Mouse (Mus musculus): ENCODE results near the gene Myocos.
"Not testable (repeated sequence)": the region's sequence is repeated elsewhere in the genome, so short reads cannot be mapped to it uniquely, and the experiment has no call there.

Myocos gene

DNA sequence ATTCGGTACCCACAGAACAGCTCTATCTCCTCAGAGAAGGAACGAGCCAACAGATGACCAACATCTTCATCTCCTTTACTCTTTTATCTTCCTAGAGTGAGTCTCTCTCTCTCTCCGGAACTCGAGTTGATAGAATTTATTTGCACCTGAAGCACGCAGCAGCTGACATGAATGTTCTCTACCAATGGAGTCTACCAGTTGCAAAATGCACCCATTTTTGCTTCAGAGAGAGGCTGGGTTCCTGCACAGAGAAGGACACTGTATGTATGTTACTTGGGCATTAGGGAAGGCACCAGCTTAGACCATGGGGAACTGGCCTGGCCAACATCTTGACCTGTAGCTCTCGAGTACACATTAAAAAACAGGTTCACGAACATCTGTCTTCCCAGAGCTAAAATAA, at the start of gene Myocos:
TSS of gene Myocos (minus strand) at position 101 of the 400 bp plus-strand sequence.
- no peak for DNase-seq

DNA sequence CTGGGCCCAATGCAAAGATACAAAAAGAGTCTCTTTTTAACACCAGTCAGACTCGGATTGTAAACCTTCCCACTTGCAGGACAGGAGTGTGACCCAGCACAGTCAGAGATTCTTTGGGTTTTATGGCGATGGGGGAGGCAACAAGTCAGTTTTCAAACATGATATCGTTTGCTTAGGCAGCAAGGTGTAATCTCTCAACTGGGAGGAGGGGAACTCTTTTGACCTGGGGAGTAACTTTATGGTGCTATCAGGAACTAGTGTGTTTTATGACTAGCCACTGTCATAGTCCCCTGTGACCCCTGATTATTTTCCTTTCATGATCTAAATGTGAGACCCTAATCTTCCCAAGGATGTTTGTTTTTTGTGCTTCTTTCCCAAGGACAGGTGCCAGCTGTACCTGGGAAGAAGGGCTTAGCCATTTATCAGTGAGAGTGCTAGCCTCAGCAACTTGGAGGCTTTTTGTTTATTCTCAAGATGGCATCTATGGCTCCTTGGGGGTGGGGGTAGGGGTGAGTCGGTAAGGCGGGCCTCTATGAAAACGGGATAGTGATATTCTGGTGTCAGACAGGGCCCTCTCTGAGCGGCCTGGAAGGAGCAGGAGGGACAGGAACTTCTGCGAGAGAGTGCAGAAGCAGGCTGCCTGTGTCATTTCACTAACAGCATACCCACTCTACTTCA, 42.5 kb upstream of the Myocos start:
- no peak for DNase-seq

- DNase-seq: no peak
Measured at GRCm38 (mm10) chr1:162697866-162698265, 39.8 kb upstream of the Myocos start.

- no peak for DNase-seq
Measured at GRCm38 (mm10) chr1:162693721-162694120, 35.7 kb upstream of the Myocos start.

DNA sequence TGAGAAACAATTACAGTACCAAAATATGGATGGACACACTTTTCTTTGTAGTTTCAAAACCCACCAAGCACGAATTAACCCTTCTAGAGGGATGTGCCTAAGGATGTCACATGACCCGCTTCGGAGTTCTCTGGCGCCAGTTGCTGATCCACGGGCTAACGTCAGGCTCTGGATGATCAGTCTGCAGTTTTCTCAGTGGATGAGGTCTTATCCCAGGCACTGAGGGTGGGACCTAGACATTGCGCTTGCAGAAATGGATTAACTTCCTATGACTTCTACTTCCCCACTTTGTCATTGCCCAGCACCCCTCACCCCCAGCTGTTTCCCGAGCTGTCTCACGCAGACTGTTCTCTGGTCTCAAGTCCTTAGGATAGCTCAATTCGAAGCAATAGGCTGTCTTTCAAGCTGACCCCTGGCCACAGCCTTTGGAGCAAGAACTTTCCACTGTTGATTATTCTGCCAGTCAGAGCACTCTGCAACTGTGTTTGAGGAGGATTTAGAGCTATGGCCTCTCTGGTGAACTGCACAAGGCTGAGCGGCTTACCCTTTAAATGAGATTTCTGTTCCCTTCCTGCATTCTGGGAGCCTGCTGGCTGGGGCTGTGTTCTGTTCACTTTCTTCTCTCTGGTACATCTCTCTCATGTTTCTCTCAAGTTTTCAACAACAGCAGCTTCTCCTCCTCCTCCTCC, 7.6 kb upstream of the Myocos start:
- peak; percentile 21 for DNase-seq

GRCm38 (mm10) chr1:162664826-162665475, 6.9 kb upstream of the Myocos start:
- DNase-seq: peak; percentile 90

DNA sequence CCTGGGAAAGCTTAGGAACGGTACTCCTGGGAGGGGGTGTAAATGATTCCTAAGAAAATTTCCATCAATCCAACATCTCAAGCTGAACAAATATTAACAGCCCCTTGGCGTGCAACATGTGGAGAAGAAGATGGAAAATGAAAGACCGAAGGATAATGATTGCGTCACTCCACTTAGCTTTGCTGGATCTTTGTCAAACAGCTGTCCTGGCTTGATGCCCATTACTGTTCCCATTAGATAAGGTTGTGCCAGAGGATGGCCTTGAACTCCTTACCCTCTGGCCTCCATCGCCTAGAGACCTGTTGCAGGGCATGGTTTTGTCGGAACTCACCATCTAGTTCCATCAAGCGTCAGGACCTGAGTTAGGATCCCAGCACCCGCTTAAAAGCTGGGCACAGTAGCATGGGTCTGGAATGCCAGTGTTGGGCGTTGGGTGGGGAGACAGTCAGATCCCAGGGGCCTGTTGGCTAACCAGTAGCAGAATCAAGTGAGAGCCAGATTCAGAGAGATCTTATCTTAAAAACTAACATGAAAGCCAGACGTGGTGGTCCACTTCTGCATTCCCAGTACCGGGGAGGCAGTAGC, 2.3 kb upstream of the Myocos start:
- no peak for DNase-seq

- DNase-seq: no peak
Measured at GRCm38 (mm10) chr1:162648416-162648815, 9.6 kb downstream of the Myocos start.

DNA sequence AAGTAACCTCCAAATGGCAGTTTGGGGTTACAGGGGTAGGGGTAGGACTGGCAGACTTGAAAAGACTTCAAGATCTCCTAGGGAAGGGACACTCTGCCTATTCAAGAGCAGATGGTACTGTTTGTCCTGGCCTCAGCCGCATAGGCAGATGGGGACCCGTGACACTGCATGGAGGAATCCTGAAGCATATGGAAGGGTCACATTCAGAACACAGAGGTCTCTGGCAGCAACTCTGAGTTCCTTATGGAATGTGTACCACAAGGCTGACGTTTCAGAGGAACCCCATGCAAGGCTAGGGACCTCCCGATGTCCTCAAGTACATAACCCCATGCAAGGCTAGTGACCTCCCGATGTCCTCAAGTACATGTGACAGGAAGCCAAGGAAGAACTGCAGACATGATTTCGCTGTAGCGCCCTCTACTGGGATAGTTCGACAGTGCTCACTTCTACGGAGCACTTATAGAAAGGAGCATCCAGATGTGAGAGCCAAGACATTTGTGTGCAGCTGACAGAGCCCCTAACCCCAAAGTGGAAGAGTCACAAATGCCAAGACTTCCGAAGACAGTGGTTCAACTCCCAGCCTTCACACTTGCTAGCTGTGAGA, 11.8 kb downstream of the Myocos start:
- peak; percentile 50 to 53 for DNase-seq

DNA sequence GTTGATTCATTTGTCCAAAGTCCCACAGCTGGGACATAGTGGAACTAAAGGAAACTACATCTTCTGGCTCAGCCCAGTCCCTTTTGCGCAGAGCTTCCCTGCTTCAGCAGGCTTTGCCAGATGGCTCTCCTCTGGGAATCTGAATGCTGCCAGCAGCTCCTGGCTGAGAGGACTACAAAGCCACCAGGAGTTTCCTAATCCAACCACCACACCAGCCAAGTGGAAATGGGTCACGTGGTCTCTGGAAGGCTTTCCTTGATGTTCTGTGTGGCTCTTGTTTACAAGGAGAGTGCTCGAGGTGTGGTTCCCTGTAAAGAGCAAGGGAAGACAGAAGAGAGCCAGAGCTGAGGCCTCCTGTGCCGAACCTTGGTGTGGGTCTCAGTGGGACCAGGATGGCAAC, 14.3 kb downstream of the Myocos start:
- peak; percentile 88 to 92 for DNase-seq

DNA sequence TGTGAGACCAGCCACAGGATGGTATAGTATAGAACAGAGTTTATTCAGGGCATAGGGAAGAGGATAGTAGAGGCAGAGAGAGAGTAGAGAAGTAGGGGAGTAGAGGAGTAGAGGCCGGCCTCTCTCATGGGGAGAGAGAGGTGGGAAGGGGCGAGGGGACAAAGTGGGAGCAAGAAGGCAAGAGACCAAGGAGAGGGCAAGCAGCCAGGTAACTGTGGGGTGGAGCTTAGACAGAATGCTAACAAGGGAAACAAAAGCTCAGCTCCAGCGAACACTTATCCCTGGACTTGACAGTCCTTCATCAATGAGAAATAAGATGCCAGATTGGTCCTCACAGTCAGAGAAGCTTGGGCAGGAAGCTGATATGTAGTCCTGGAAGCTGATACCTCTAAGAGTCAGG, 15.4 kb downstream of the Myocos start:
- peak; percentile 54 to 66 for DNase-seq

DNA sequence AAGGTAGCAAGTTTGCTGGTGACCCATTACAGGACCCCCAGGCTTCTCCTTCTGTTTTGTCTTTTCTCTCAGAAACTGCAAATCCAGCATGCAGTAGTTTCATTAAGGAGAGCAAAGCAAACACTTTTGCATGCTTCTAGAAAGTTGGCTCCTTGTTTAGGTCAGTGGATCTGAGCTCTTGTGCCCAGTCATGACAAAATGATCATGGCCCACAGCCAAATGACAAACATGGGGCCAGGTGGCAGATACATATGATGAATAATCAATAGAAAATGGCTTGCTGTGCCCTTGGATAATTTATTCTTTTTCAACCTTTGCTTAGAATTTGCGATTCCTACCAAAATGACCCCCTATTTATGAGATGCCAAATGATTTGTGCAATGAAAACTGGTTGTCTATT, 18.2 kb downstream of the Myocos start:
- peak; percentile 53 to 55 for DNase-seq

DNA sequence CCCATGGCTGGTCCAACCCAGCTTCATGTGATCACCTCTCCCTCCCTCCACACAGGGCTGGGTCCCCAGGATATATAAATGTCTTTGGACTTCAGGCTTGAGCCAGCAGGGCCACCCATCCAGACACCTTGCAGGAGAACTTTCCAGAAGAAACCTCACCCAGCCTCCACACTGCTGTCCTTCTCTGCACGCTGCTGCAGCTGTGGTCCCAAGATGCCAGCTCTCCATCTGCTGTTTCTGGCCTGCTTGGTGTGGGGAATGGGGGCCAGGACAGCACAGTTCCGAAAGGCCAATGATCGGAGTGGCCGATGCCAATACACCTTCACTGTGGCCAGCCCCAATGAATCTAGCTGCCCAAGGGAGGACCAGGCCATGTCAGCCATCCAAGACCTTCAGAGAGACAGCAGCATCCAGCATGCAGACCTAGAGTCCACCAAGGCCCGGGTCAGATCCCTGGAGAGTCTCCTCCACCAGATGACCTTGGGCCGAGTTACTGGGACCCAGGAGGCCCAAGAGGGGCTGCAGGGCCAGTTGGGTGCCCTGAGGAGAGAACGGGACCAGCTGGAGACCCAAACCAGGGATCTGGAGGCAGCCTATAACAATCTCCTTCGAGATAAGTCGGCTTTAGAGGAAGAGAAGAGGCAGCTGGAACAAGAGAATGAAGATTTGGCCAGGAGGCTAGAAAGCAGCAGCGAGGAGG, 18.8 kb downstream of the Myocos start, which contains the start of gene Myoc:
TSS of gene Myoc (plus strand) at position 105 of the 700 bp plus-strand sequence.
- peak in 1 of 2 experiments; percentile 25 for DNase-seq

DNA sequence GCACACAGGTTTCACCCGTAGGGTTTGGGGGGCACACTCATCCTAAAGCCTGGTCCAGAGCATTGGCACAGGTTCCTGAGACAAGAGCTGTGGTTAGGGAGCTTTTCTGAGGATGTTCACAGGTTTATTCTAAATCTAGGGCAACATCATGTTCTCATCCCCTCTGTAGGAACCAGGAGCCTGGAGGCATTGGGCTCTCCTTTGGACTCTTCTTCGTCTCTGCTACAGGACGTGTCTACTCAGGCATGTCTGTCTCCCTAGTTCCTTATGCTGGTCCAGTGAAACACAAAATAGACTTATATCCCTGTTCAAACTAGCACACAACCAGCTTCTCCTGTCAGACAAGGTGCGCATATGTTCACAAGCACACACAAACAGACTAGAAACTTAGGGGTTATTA, 19.5 kb downstream of the Myocos start:
- no peak for DNase-seq

DNA sequence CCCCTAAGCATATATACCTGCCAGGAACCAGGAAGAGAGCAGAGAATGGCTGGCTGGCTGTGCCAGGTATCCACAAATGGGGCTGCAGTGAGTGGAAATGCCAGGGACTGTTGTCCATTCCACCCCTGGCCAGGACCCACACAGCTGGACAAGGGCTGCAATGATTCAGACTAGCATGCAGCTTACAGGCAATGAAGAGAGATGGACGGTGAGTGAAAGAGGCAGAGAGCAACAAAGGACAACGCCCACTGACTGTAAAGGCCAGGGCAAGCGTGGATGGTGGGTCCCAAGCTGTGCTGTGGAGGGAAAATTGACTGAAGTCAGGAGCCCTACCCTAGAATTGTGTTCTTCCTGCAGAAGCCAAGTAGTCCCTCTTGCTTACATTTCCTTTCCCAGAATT, 21.5 kb downstream of the Myocos start:
- DNase-seq: no peak

DNA sequence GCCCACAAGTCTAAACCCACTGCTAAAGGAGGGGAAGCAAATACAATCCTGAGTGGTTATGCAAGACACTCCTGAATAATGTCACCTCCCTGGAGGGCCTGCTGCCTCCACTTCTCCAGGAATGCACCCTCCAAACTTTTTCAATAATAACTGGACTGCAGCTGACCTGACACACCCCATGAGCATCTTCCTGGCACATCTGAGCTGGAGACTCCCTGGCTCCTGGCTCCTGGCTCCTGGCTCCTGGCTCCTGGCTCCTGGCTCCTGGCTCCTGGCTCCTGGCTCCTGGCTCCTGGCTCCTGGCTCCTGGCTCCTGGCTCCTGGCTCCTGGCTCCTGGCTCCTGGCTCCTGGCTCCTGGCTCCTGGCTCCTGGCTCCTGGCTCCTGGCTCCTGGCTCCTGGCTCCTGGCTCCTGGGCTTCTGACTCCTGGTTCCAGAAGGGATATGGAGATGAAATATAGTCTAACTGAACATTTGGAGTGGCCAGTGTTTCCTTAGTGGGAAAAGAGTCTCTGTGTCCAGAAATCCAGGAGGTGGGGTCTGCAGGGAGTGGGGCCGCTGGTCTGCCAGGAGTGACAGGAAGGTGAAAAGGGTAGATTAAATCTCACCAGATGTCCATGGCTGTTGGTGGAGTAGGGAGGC, 22.6 kb downstream of the Myocos start:
- peak in 1 of 2 experiments; percentile 58 for DNase-seq

DNA sequence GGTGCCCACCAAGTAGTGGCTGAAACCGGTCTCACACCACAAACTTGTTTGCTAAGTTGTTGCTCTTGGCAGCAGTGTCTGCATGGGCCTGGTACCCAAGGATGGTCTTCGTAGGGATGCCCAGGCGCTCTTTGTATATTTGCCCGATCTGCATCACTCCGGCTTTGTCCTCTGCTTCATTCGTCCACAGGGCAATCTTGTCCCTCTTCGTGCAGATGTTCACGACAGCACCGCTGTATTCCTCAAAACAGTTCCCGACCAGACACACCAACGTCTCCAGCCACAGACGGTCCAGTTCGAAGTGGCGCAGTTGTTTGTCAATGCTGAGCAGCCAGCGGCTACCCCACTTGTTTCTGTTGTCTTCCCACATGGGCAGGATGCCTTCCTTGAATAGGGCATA, 29.7 kb downstream of the Myocos start:
- DNase-seq: not testable (repeated sequence)

GRCm38 (mm10) chr1:162627821-162628220, 30.2 kb downstream of the Myocos start:
- not testable (repeated sequence) for DNase-seq

- no peak for DNase-seq
Measured at GRCm38 (mm10) chr1:162625229-162625628, 32.8 kb downstream of the Myocos start.

- no peak for DNase-seq
Measured at GRCm38 (mm10) chr1:162623895-162624294, 34.1 kb downstream of the Myocos start.

DNA sequence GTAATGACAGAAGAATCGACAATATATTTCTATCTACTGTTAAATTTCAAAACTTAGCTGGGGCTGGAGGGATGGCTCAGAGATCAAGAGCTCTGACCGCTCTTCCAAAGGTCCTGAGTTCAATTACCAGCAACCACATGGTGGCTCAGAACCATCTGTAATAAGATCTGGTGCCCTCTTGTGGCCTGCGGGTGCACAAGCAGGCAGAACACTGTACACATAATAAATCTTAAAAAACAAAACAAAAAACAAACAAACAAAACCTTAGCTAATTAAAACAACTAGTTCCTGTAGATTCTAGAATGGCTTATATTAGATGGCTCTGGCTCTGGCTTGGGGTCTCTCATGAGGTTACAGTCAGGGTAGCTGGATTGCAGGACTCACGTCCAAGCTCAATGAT, 37.5 kb downstream of the Myocos start:
- no peak for DNase-seq

DNA sequence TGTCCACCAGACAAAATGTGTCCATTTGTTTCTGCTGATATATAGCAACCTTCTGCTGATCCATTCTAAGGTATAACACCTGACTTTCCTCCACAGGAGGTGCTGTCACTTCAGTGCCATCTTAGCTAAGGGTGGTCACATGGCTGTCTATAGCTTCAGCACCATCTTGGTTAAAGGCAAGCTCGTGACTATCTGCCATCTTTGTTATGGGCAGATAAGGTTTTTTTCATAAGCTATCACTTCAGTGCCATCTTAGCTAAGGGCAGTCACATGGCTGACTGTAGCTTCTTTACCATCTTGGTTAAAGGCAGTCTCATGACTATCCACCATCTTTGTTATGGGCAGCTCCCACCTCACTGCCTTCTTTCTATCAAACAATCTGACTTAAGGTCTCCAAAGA, 42.5 kb downstream of the Myocos start:
- peak; percentile 29 to 30 for DNase-seq
